8 mouse cellular contexts compared by ENCODE assay signal in the genomic region with DNA sequence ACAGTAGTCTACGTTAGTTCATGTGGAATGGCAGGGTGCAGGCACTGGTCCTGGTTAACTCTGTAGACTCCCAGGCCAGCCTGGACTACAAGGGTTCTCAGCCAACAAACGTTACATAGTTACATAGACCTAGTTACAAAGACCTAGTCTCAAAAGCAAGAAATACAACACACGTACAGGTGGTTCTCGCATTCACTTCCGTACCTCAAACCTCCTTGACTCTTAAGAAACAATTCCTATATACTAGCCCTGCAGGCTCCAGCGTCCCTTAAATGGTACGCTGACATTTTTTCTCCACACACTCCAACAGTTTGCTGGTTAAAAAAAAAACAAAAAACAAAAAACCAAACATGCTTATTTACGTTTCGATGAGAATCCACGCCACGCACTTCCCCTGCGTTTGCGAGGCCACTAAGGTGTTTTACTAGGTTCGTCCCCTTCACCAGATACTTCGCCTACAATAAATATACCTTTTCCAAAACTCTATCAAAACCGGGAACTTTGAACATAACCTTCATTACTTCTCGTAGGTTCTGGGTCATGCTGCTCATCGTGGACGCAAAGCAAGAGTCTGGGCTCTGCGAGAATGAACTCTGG. TPM values are rescaled to one million over a fixed set of nuclear protein-coding genes. Genes with fewer than 3 reads are reported as not detected.
DNase-seq lines count a peak whose midpoint lies in the region; ATAC-seq and TF ChIP-seq lines count a peak whose summit lies in the region.

No protein-coding gene starts in this region.

- ATAC-seq in hematopoietic stem cell, adult 5-6 weeks (replicated peaks in 1 of 2; ENCODE audit: insufficient read depth in 1 of 2, low FRiP score in 2 of 2, low TSS enrichment in 1 of 2, low read depth in 1 of 2, poor library complexity in 2 of 2, severe bottlenecking in 2 of 2), result peak; percentile 15 to 30; a peak in 3 of 4 replicates
- no peak for ATAC-seq in liver, postnatal 0 days
- ATAC-seq in stomach, postnatal 0 days (ENCODE audit: low FRiP score, low TSS enrichment), result no peak

- H3K4me3 ChIP-seq in left cerebral cortex, adult 2 months, result peak overlapping the region; percentile 97
- peak overlapping the region; percentile 79 for H3K4me3 ChIP-seq in liver, postnatal 0 days (ENCODE audit: low read depth, low read length)
- peak overlapping the region; percentile 92 for H3K4me3 ChIP-seq in stomach, postnatal 0 days (ENCODE audit: low read depth, low read length)

- TF ChIP-seq CTCF in left cerebral cortex, adult 2 months (IDR thresholded peaks at IDR 0.05), result no peak
- TF ChIP-seq CTCF in liver, postnatal 0 days (IDR thresholded peaks at IDR 0.05; ENCODE audit: low read depth), result no peak
- no peak for TF ChIP-seq CTCF in stomach, postnatal 0 days (IDR thresholded peaks at IDR 0.05; ENCODE audit: low read depth)

- no peaks in the 10 kb centered on the region for H3K9me3 ChIP-seq in liver, postnatal 0 days (ENCODE audit: low read length)
- H3K9me3 ChIP-seq in stomach, postnatal 0 days (ENCODE audit: control insufficient read depth, low read length), result no peaks in the 10 kb centered on the region

- peak overlapping the region; percentile 82 for H3K4me2 ChIP-seq in liver, postnatal 0 days (ENCODE audit: low read depth, low read length)
- peak overlapping the region; percentile 74 for H3K4me2 ChIP-seq in stomach, postnatal 0 days (replicated peaks; ENCODE audit: low read depth)

- peak overlapping the region; percentile 70 for H3K9ac ChIP-seq in liver, postnatal 0 days (replicated peaks)
- peak overlapping the region; percentile 71 for H3K9ac ChIP-seq in stomach, postnatal 0 days (ENCODE audit: low read length)

- peaks cover 19% of the 10 kb centered on the region for H3K4me1 ChIP-seq in liver, postnatal 0 days (ENCODE audit: insufficient read depth)
- H3K4me1 ChIP-seq in stomach, postnatal 0 days (replicated peaks; ENCODE audit: control insufficient read depth, insufficient read depth), result 0 out of 2 replicates have a peak, but pooled peaks cover 3% of the 10 kb centered on the region

- TF ChIP-seq EP300 in liver, postnatal 0 days (IDR thresholded peaks at IDR 0.05; ENCODE audit: low read depth), result no peak
- TF ChIP-seq EP300 in stomach, postnatal 0 days (optimal IDR thresholded peaks at IDR 0.05), result no peak

- intact Hi-C loops in left cerebral cortex, adult 2 months (cut with DNase I), result loop anchor here (1.0 kb wide), 1 partner anchor 31 kb away; no protein-coding TSS in a partner anchor
- intact Hi-C loops in left cerebral cortex, postnatal 14 days (cut with DNase I), result loop anchor here (2.0 kb wide), 1 partner anchor 30 kb away; a partner anchor contains a TSS

- 2% methylated on average over 20 of the region's 20 CpGs for WGBS in liver, postnatal 0 days (ENCODE audit: insufficient replicate concordance)
- WGBS in stomach, postnatal 0 days, result under 1% methylated on average over 20 of the region's 20 CpGs

- peaks cover 3% of the 10 kb centered on the region for H3K36me3 ChIP-seq in liver, postnatal 0 days (replicated peaks; ENCODE audit: insufficient read depth, low read length)
- H3K36me3 ChIP-seq in stomach, postnatal 0 days (ENCODE audit: control insufficient read depth, insufficient read depth, low read length), result no peaks in the 10 kb centered on the region

- no peaks in the 10 kb centered on the region for H3K27me3 ChIP-seq in liver, postnatal 0 days (ENCODE audit: insufficient read depth, low read length)
- H3K27me3 ChIP-seq in stomach, postnatal 0 days (ENCODE audit: control insufficient read depth, insufficient read depth, low read length), result no peaks in the 10 kb centered on the region

- DNase-seq in left cerebral cortex, adult 2 months (ENCODE audit: extremely low spot score in 1 of 2, low spot score in 2 of 2), result no peak
- no peak for DNase-seq in left cerebral cortex, postnatal 14 days (ENCODE audit: low spot score in 2 of 2)
- DNase-seq in c-Kit-positive CD71-positive TER-119-negative erythroid progenitor cells, embryonic 14.5 days (ENCODE audit: low read depth), result peak; percentile 22
- no peak for DNase-seq in liver, postnatal 0 days
- DNase-seq in stomach, postnatal 0 days (ENCODE audit: low spot score), result no peak
- DNase-seq in c-Kit-positive CD71-positive TER-119-positive erythroid progenitor cells, embryonic 14.5 days (ENCODE audit: low spot score), result no peak
- DNase-seq in MN1 (ENCODE audit: low spot score), result no peak

- H3K27ac ChIP-seq in left cerebral cortex, adult 2 months, result peak overlapping the region; percentile 90
- H3K27ac ChIP-seq in liver, postnatal 0 days (ENCODE audit: low read depth), result peak overlapping the region; percentile 86
- peak overlapping the region; percentile 96 for H3K27ac ChIP-seq in stomach, postnatal 0 days (replicated peaks)

RNA-seq across cellular contexts. Expression of a gene that starts 0.5 kb away (rescaled TPM):
- total RNA-seq in left cerebral cortex, adult 2 months (2021), result 10 to 100 TPM; 80.0 to 82.9 TPM
- total RNA-seq in left cerebral cortex, postnatal 14 days (2021), result 10 to 100 TPM; 66.2 to 71.8 TPM
- 41.8 and 85.7 TPM in 2 replicates for total RNA-seq in hematopoietic stem cell, adult 5-6 weeks (2017)
- 101 and 102 TPM in 2 replicates for polyA plus RNA-seq in liver, postnatal 0 days (2015; fragmentation: Nextera tagmentation; extraction: Ambion mirVana)
- polyA plus RNA-seq in stomach, postnatal 0 days (2015; fragmentation: Nextera tagmentation; extraction: Ambion mirVana), result 111 and 117 TPM in 2 replicates

RNA-seq across cellular contexts. Expression of a gene that starts 0.6 kb away (rescaled TPM):
- total RNA-seq in left cerebral cortex, adult 2 months (2021), result 10 to 100 TPM; 18.8 to 20.7 TPM
- total RNA-seq in left cerebral cortex, postnatal 14 days (2021), result 10 to 100 TPM; 18.7 to 20.9 TPM
- total RNA-seq in hematopoietic stem cell, adult 5-6 weeks (2017), result 73.2 and 80.8 TPM in 2 replicates
- 18.3 and 18.4 TPM in 2 replicates for polyA plus RNA-seq in liver, postnatal 0 days (2015; fragmentation: Nextera tagmentation; extraction: Ambion mirVana)
- polyA plus RNA-seq in stomach, postnatal 0 days (2015; fragmentation: Nextera tagmentation; extraction: Ambion mirVana), result 21.6 and 22.0 TPM in 2 replicates

RNA-seq across cellular contexts. Expression of a gene that starts 14.1 kb away (rescaled TPM):
- 10 to 100 TPM; 30.8 to 31.2 TPM for total RNA-seq in left cerebral cortex, adult 2 months (2021)
- 10 to 100 TPM; 34.0 to 34.1 TPM for total RNA-seq in left cerebral cortex, postnatal 14 days (2021)
- not detected in 2 replicates for total RNA-seq in hematopoietic stem cell, adult 5-6 weeks (2017)
- polyA plus RNA-seq in liver, postnatal 0 days (2015; fragmentation: Nextera tagmentation; extraction: Ambion mirVana), result 0.31 and 0.48 TPM in 2 replicates
- polyA plus RNA-seq in stomach, postnatal 0 days (2015; fragmentation: Nextera tagmentation; extraction: Ambion mirVana), result 0.19 and 0.58 TPM in 2 replicates

RNA-seq across cellular contexts. Expression of a gene that starts 29.4 kb away (rescaled TPM):
- total RNA-seq in left cerebral cortex, adult 2 months (2021), result 100 to 1,000 TPM; 151 to 161 TPM
- 100 to 1,000 TPM; 172 to 188 TPM for total RNA-seq in left cerebral cortex, postnatal 14 days (2021)
- total RNA-seq in hematopoietic stem cell, adult 5-6 weeks (2017), result 54.6 and 63.5 TPM in 2 replicates
- 10.4 and 10.6 TPM in 2 replicates for polyA plus RNA-seq in liver, postnatal 0 days (2015; fragmentation: Nextera tagmentation; extraction: Ambion mirVana)
- 11.0 and 11.1 TPM in 2 replicates for polyA plus RNA-seq in stomach, postnatal 0 days (2015; fragmentation: Nextera tagmentation; extraction: Ambion mirVana)

Comparison
In these comparisons a context has a peak if more than half of its experiments do, and no peak if none do; other contexts are left out.
1. ATAC-seq: peak in hematopoietic stem cell, adult 5-6 weeks (2 of 2); none in liver, postnatal 0 days (single experiment) and stomach, postnatal 0 days (single experiment).
2. RNA of a gene that starts 14.1 kb away (total RNA-seq): 34.0 to 34.1 TPM in left cerebral cortex, postnatal 14 days and 30.8 to 31.2 TPM in left cerebral cortex, adult 2 months; not detected in hematopoietic stem cell, adult 5-6 weeks; every median in the first group is over 10 times any median in the second.
3. Peak in every context shown above with its lines, with median percentiles within 50 percentile points of each other: H3K27ac ChIP-seq and H3K4me3 ChIP-seq.